In genomic region chr13:23445561-23446320, GRCm38 (mm10) we compare ENCODE assay signal across 8 mouse cellular contexts. TPM values are rescaled to one million over a fixed set of nuclear protein-coding genes. Genes with fewer than 3 reads are reported as not detected.
DNase-seq lines count a peak whose midpoint lies in the region; ATAC-seq and TF ChIP-seq lines count a peak whose summit lies in the region.

No protein-coding gene starts in this region.

- no peaks in the 10 kb centered on the region for H3K36me3 ChIP-seq in forebrain, embryonic 10.5 days (replicated peaks)
- no peaks in the 10 kb centered on the region for H3K36me3 ChIP-seq in heart, embryonic 15.5 days
- no peaks in the 10 kb centered on the region for H3K36me3 ChIP-seq in liver, embryonic 14.5 days (replicated peaks; ENCODE audit: control insufficient read depth, insufficient read depth, low read depth)
- no peaks in the 10 kb centered on the region for H3K36me3 ChIP-seq in stomach, embryonic 15.5 days

- H3K27me3 ChIP-seq in forebrain, embryonic 10.5 days (ENCODE audit: poor library complexity, severe bottlenecking) = no peaks in the 10 kb centered on the region
- H3K27me3 ChIP-seq in heart, embryonic 15.5 days = no peaks in the 10 kb centered on the region
- no peaks in the 10 kb centered on the region for H3K27me3 ChIP-seq in liver, embryonic 14.5 days (ENCODE audit: control insufficient read depth, insufficient read depth, low read length)
- H3K27me3 ChIP-seq in stomach, embryonic 15.5 days (replicated peaks) = no peaks in the 10 kb centered on the region

- H3K27ac ChIP-seq in forebrain, embryonic 10.5 days = peak overlapping the region; percentile 98
- H3K27ac ChIP-seq in heart, embryonic 15.5 days = peak overlapping the region; percentile 94
- H3K27ac ChIP-seq in liver, embryonic 14.5 days = peak overlapping the region; percentile 87
- H3K27ac ChIP-seq in stomach, embryonic 15.5 days = peak overlapping the region; percentile 99

- H3K4me2 ChIP-seq in heart, embryonic 15.5 days = peak overlapping the region; percentile 78
- peak overlapping the region; percentile 66 for H3K4me2 ChIP-seq in liver, embryonic 14.5 days (ENCODE audit: low read depth)
- H3K4me2 ChIP-seq in stomach, embryonic 15.5 days = peak overlapping the region; percentile 60

- TF ChIP-seq EP300 in liver, embryonic 14.5 days (IDR thresholded peaks at IDR 0.05; ENCODE audit: low read depth) = no peak

- TF ChIP-seq CTCF in brain, embryonic 14.5 days (IDR thresholded peaks at IDR 0.05; ENCODE audit: borderline replicate concordance, extremely low read depth, insufficient read depth, insufficient read length) = no peak
- no peak for TF ChIP-seq CTCF in liver, embryonic 14.5 days (IDR thresholded peaks at IDR 0.05; ENCODE audit: low read depth)

- WGBS in forebrain, embryonic 10.5 days = under 1% methylated on average over 55 of the region's 55 CpGs
- WGBS in heart, embryonic 15.5 days = under 1% methylated on average over 55 of the region's 55 CpGs
- WGBS in liver, embryonic 14.5 days (ENCODE audit: insufficient replicate concordance) = under 1% methylated on average over 55 of the region's 55 CpGs
- WGBS in stomach, embryonic 15.5 days = under 1% methylated on average over 55 of the region's 55 CpGs

- H3K4me3 ChIP-seq in forebrain, embryonic 10.5 days = peak overlapping the region; percentile 78
- peak overlapping the region; percentile 63 for H3K4me3 ChIP-seq in heart, embryonic 15.5 days
- peak overlapping the region; percentile 79 to 88 for H3K4me3 ChIP-seq in liver, embryonic 14.5 days (ENCODE audit: insufficient read depth in 1 of 2, low read depth in 2 of 2, low read length in 2 of 2)
- peak overlapping the region; percentile 66 for H3K4me3 ChIP-seq in stomach, embryonic 15.5 days (replicated peaks)

- DNase-seq in B cell, adult 2 months = peak; percentile 95 to 96
- DNase-seq in brain, embryonic 14.5 days (ENCODE audit: low read depth) = peak; percentile 94
- peak; percentile 90 for DNase-seq in forebrain, embryonic 10.5 days (ENCODE audit: extremely low spot score, low spot score)
- peak; percentile 93 to 94 for DNase-seq in kidney, postnatal 25 days
- DNase-seq in liver, embryonic 14.5 days (ENCODE audit: low read depth in 3 of 3, low spot score in 3 of 3) = peak in 2 of 3 experiments; percentile 77 to 84
- DNase-seq in neural tube, embryonic 10.5 days (ENCODE audit: extremely low spot score, low spot score) = peak; percentile 91

- H3K4me1 ChIP-seq in forebrain, embryonic 10.5 days = peaks cover 22% of the 10 kb centered on the region
- peaks cover 5% of the 10 kb centered on the region; the same call in 1 of the 2 replicates for H3K4me1 ChIP-seq in heart, embryonic 15.5 days (replicated peaks)
- peaks cover 12 to 15% of the 10 kb centered on the region in 2 experiments for H3K4me1 ChIP-seq in liver, embryonic 14.5 days (replicated peaks; ENCODE audit: control insufficient read depth in 2 of 2, insufficient read depth in 2 of 2, low read length in 1 of 2)
- peaks cover 4% of the 10 kb centered on the region; the same call in 1 of the 2 replicates for H3K4me1 ChIP-seq in stomach, embryonic 15.5 days

- peak; percentile 91 for ATAC-seq in heart, embryonic 15.5 days (replicated peaks; ENCODE audit: insufficient number of reproducible peaks, insufficient read depth, low FRiP score, low read depth)
- ATAC-seq in liver, embryonic 14.5 days (ENCODE audit: insufficient read depth) = peak; percentile 83
- ATAC-seq in stomach, embryonic 15.5 days (ENCODE audit: insufficient read depth, low FRiP score, low read depth) = peak; percentile 89

- H3K9ac ChIP-seq in heart, embryonic 15.5 days = peak overlapping the region; percentile 69
- peak overlapping the region; percentile 89 for H3K9ac ChIP-seq in liver, embryonic 14.5 days (replicated peaks)
- peak overlapping the region; percentile 57 for H3K9ac ChIP-seq in stomach, embryonic 15.5 days

- no peaks in the 10 kb centered on the region for H3K9me3 ChIP-seq in forebrain, embryonic 10.5 days
- no peaks in the 10 kb centered on the region for H3K9me3 ChIP-seq in heart, embryonic 15.5 days (replicated peaks)
- no peaks in the 10 kb centered on the region for H3K9me3 ChIP-seq in liver, embryonic 14.5 days (ENCODE audit: control insufficient read depth, low read length)
- H3K9me3 ChIP-seq in stomach, embryonic 15.5 days = no peaks in the 10 kb centered on the region

- peak; percentile 46; the same call in 1 of the 2 replicates for TF ChIP-seq POLR2A in brain, embryonic 14.5 days (IDR thresholded peaks at IDR 0.05; ENCODE audit: borderline replicate concordance, extremely low read depth, insufficient read depth, insufficient read length, poor library complexity, severe bottlenecking)

RNA-seq across cellular contexts. Expression of gene Btn1a1, which starts 20.0 kb away (rescaled TPM):
- 0.05 and 0.12 TPM in 2 replicates for polyA plus RNA-seq in brain, embryonic 14.5 days (2012; rRNA removed)
- 0.09 TPM in 1 of 2 replicates, not detected in the other for polyA plus RNA-seq in forebrain, embryonic 10.5 days (2016; fragmentation: Nextera tagmentation; extraction: Ambion mirVana)
- polyA plus RNA-seq in heart, embryonic 15.5 days (2015; fragmentation: Nextera tagmentation; extraction: Ambion mirVana) = 0.85 and 1.4 TPM in 2 replicates
- 1.5 and 2.1 TPM in 2 replicates for polyA plus RNA-seq in liver, embryonic 14.5 days (2012; rRNA removed)
- 1.5 and 1.8 TPM in 2 replicates for polyA plus RNA-seq in liver, embryonic 14.5 days (2014; fragmentation: Nextera tagmentation; extraction: Ambion mirVana)
- polyA plus RNA-seq in stomach, embryonic 15.5 days (2015; fragmentation: Nextera tagmentation; extraction: Ambion mirVana) = 0.09 and 0.22 TPM in 2 replicates

RNA-seq across cellular contexts. Expression of gene Abt1, which starts 22.1 kb away (rescaled TPM):
- 7.2 and 8.3 TPM in 2 replicates for polyA plus RNA-seq in brain, embryonic 14.5 days (2012; rRNA removed)
- polyA plus RNA-seq in forebrain, embryonic 10.5 days (2016; fragmentation: Nextera tagmentation; extraction: Ambion mirVana) = 15.3 and 15.5 TPM in 2 replicates
- polyA plus RNA-seq in heart, embryonic 15.5 days (2015; fragmentation: Nextera tagmentation; extraction: Ambion mirVana) = 8.1 and 8.2 TPM in 2 replicates
- polyA plus RNA-seq in liver, embryonic 14.5 days (2012; rRNA removed) = 2.4 and 4.0 TPM in 2 replicates
- 5.2 and 5.3 TPM in 2 replicates for polyA plus RNA-seq in liver, embryonic 14.5 days (2014; fragmentation: Nextera tagmentation; extraction: Ambion mirVana)
- 10.7 and 11.9 TPM in 2 replicates for polyA plus RNA-seq in stomach, embryonic 15.5 days (2015; fragmentation: Nextera tagmentation; extraction: Ambion mirVana)

RNA-seq across cellular contexts. Expression of gene Btn2a2, which starts 42.9 kb away (rescaled TPM):
- polyA plus RNA-seq in brain, embryonic 14.5 days (2012; rRNA removed) = 0.03 and 0.11 TPM in 2 replicates
- 0.52 and 0.54 TPM in 2 replicates for polyA plus RNA-seq in forebrain, embryonic 10.5 days (2016; fragmentation: Nextera tagmentation; extraction: Ambion mirVana)
- 0.31 and 0.41 TPM in 2 replicates for polyA plus RNA-seq in heart, embryonic 15.5 days (2015; fragmentation: Nextera tagmentation; extraction: Ambion mirVana)
- 0.01 TPM in 1 of 2 replicates, not detected in the other for polyA plus RNA-seq in liver, embryonic 14.5 days (2012; rRNA removed)
- not detected in 2 replicates for polyA plus RNA-seq in liver, embryonic 14.5 days (2014; fragmentation: Nextera tagmentation; extraction: Ambion mirVana)
- 0.08 and 0.15 TPM in 2 replicates for polyA plus RNA-seq in stomach, embryonic 15.5 days (2015; fragmentation: Nextera tagmentation; extraction: Ambion mirVana)

Comparison
In these comparisons a context has a peak if more than half of its experiments do, and no peak if none do; other contexts are left out.
1. Peak in every context shown above with its lines: DNase-seq, ATAC-seq, H3K4me3 ChIP-seq and H3K27ac ChIP-seq.